Mouse (Mus musculus): ENCODE results near the gene Bco1. TPM values are rescaled to one million over a fixed set of nuclear protein-coding genes. Genes with fewer than 3 reads are reported as not detected.

The Bco1 gene
- 8.1 and 9.2 TPM in 2 replicates for polyA plus RNA-seq (2015; fragmentation: Nextera tagmentation; extraction: Ambion mirVana)

GRCm38 (mm10) chr8:117095647-117096046 is at the start of gene Bco1:
Gene Bco1, plus strand, starts transcription at chr8:117095854.
- Histone ChIP-seq H3K4me1 (replicated peaks) (peaks cover 29% of the 10 kb centered on the region), H3K9me3 (replicated peaks) (no peaks in the 10 kb centered on the region), H3K36me3 (peaks cover 10% of the 10 kb centered on the region; the same call in 1 of the 2 replicates), H3K9ac (no peak within 1 kb of the TSS), H3K4me2 (peak within 1 kb of the TSS; percentile 37), H3K27me3 (no peaks in the 10 kb centered on the region), H3K27ac (peak within 1 kb of the TSS; percentile 31; the same call in 1 of the 2 replicates), H3K4me3 (replicated peaks) (peak within 1 kb of the TSS; percentile 23)
- 80% methylated on average over 12 of the region's 12 CpGs for WGBS (ENCODE audit: insufficient replicate concordance)
- 0 out of 2 replicates have a peak, but pooled peaks have one; percentile 48 for ATAC-seq (ENCODE audit: low read depth)
- DNase-seq = no peak

GRCm38 (mm10) chr8:117049444-117049843 is 46.2 kb upstream of the Bco1 start:
- H3K27ac ChIP-seq = no peak overlapping the region
- no peaks in the 10 kb centered on the region for H3K27me3 ChIP-seq
- ATAC-seq (ENCODE audit: low read depth) (no peak), DNase-seq (no peak)
- H3K4me3 ChIP-seq (replicated peaks) = no peak overlapping the region
- H3K4me2 ChIP-seq = no peak overlapping the region
- H3K4me1 ChIP-seq (replicated peaks) = no peaks in the 10 kb centered on the region
- no peaks in the 10 kb centered on the region for H3K36me3 ChIP-seq
- no peak overlapping the region for H3K9ac ChIP-seq
- WGBS (ENCODE audit: insufficient replicate concordance) = 48% methylated on average over 7 of the region's 7 CpGs
- no peaks in the 10 kb centered on the region for H3K9me3 ChIP-seq (replicated peaks)

GRCm38 (mm10) chr8:117050763-117051162 is 44.9 kb upstream of the Bco1 start:
- WGBS (ENCODE audit: insufficient replicate concordance) = 39% methylated on average over 9 of the region's 9 CpGs
- Histone ChIP-seq H3K36me3 (no peaks in the 10 kb centered on the region), H3K4me1 (replicated peaks) (peaks cover 7% of the 10 kb centered on the region), H3K4me2 (no peak overlapping the region), H3K4me3 (replicated peaks) (no peak overlapping the region), H3K9me3 (replicated peaks) (no peaks in the 10 kb centered on the region), H3K27ac (no peak overlapping the region), H3K27me3 (no peaks in the 10 kb centered on the region), H3K9ac (no peak overlapping the region)
- ATAC-seq (ENCODE audit: low read depth) = no peak
- no peak for DNase-seq

GRCm38 (mm10) chr8:117051316-117051715 is 44.3 kb upstream of the Bco1 start:
- Histone ChIP-seq H3K4me3 (replicated peaks) (no peak overlapping the region), H3K27me3 (no peaks in the 10 kb centered on the region), H3K4me1 (replicated peaks) (peaks cover 9% of the 10 kb centered on the region), H3K9me3 (replicated peaks) (no peaks in the 10 kb centered on the region), H3K36me3 (no peaks in the 10 kb centered on the region), H3K4me2 (no peak overlapping the region), H3K27ac (no peak overlapping the region), H3K9ac (no peak overlapping the region)
- no peak for ATAC-seq (ENCODE audit: low read depth)
- no peak for DNase-seq
- WGBS (ENCODE audit: insufficient replicate concordance) = 55% methylated on average over 9 of the region's 9 CpGs

GRCm38 (mm10) chr8:117053135-117054079 is 42.2 kb upstream of the Bco1 start:
- no peaks in the 10 kb centered on the region for H3K9me3 ChIP-seq (replicated peaks)
- no peaks in the 10 kb centered on the region for H3K27me3 ChIP-seq
- no peak for ATAC-seq (ENCODE audit: low read depth)
- H3K4me1 ChIP-seq (replicated peaks) = peaks cover 9% of the 10 kb centered on the region
- H3K27ac ChIP-seq = no peak overlapping the region
- no peaks in the 10 kb centered on the region for H3K36me3 ChIP-seq
- no peak overlapping the region for H3K4me3 ChIP-seq (replicated peaks)
- peak; percentile 26 for DNase-seq
- H3K4me2 ChIP-seq = no peak overlapping the region
- H3K9ac ChIP-seq = no peak overlapping the region
- WGBS (ENCODE audit: insufficient replicate concordance) = 45% methylated on average over 12 of the region's 12 CpGs

- H3K9ac ChIP-seq = no peak overlapping the region
- H3K4me2 ChIP-seq = no peak overlapping the region
- DNase-seq (no peak), ATAC-seq (ENCODE audit: low read depth) (no peak)
- no peaks in the 10 kb centered on the region for H3K9me3 ChIP-seq (replicated peaks)
- no peak overlapping the region for H3K27ac ChIP-seq
- H3K36me3 ChIP-seq = no peaks in the 10 kb centered on the region
- no peak overlapping the region for H3K4me3 ChIP-seq (replicated peaks)
- H3K27me3 ChIP-seq = no peaks in the 10 kb centered on the region
- peaks cover 9% of the 10 kb centered on the region for H3K4me1 ChIP-seq (replicated peaks)
- WGBS (ENCODE audit: insufficient replicate concordance) = 70% methylated on average over 3 of the region's 3 CpGs
Observed at GRCm38 (mm10) chr8:117054146-117054545, 41.5 kb upstream of the Bco1 start.

GRCm38 (mm10) chr8:117055097-117055496 is 40.6 kb upstream of the Bco1 start:
- DNase-seq (no peak), ATAC-seq (ENCODE audit: low read depth) (no peak)
- Histone ChIP-seq H3K4me3 (replicated peaks) (no peak overlapping the region), H3K27me3 (no peaks in the 10 kb centered on the region), H3K27ac (no peak overlapping the region), H3K4me2 (no peak overlapping the region), H3K9me3 (replicated peaks) (no peaks in the 10 kb centered on the region), H3K9ac (no peak overlapping the region), H3K4me1 (replicated peaks) (peaks cover 9% of the 10 kb centered on the region), H3K36me3 (no peaks in the 10 kb centered on the region)
- whole genome bisulfite sequencing (ENCODE audit: insufficient replicate concordance) = 14% methylated on average over 6 of the region's 6 CpGs

- Histone ChIP-seq H3K27ac (no peak overlapping the region), H3K4me2 (no peak overlapping the region), H3K4me1 (replicated peaks) (peaks cover 9% of the 10 kb centered on the region), H3K9ac (no peak overlapping the region), H3K27me3 (no peaks in the 10 kb centered on the region), H3K4me3 (replicated peaks) (no peak overlapping the region), H3K36me3 (no peaks in the 10 kb centered on the region), H3K9me3 (replicated peaks) (no peaks in the 10 kb centered on the region)
- ATAC-seq (ENCODE audit: low read depth) (no peak), DNase-seq (no peak)
- 65% methylated on average over 7 of the region's 7 CpGs for WGBS (ENCODE audit: insufficient replicate concordance)
Observed at GRCm38 (mm10) chr8:117059021-117059420, 36.6 kb upstream of the Bco1 start.

GRCm38 (mm10) chr8:117060306-117060705 is 35.3 kb upstream of the Bco1 start:
- Histone ChIP-seq H3K27me3 (no peaks in the 10 kb centered on the region), H3K4me2 (no peak overlapping the region), H3K9ac (no peak overlapping the region), H3K4me1 (replicated peaks) (peaks cover 6% of the 10 kb centered on the region; the same call in 1 of the 2 replicates), H3K27ac (no peak overlapping the region), H3K36me3 (no peaks in the 10 kb centered on the region), H3K4me3 (replicated peaks) (no peak overlapping the region), H3K9me3 (replicated peaks) (no peaks in the 10 kb centered on the region)
- ATAC-seq (ENCODE audit: low read depth) (no peak), DNase-seq (no peak)
- WGBS (ENCODE audit: insufficient replicate concordance) = 66% methylated on average over 13 of the region's 13 CpGs

GRCm38 (mm10) chr8:117061180-117061880 is 34.3 kb upstream of the Bco1 start:
- no peak for DNase-seq
- H3K36me3 ChIP-seq = no peaks in the 10 kb centered on the region
- H3K27me3 ChIP-seq = no peaks in the 10 kb centered on the region
- H3K4me1 ChIP-seq (replicated peaks) = no peaks in the 10 kb centered on the region
- no peaks in the 10 kb centered on the region for H3K9me3 ChIP-seq (replicated peaks)
- H3K27ac ChIP-seq = no peak overlapping the region
- no peak overlapping the region for H3K4me2 ChIP-seq
- ATAC-seq (ENCODE audit: low read depth) = no peak
- H3K9ac ChIP-seq = no peak overlapping the region
- WGBS (ENCODE audit: insufficient replicate concordance) = 59% methylated on average over 13 of the region's 13 CpGs
- no peak overlapping the region for H3K4me3 ChIP-seq (replicated peaks)

- no peak for DNase-seq
- H3K9me3 ChIP-seq (replicated peaks) = no peaks in the 10 kb centered on the region
- no peaks in the 10 kb centered on the region for H3K36me3 ChIP-seq
- no peak for ATAC-seq (ENCODE audit: low read depth)
- no peak overlapping the region for H3K4me2 ChIP-seq
- WGBS (ENCODE audit: insufficient replicate concordance) = 33% methylated on average over 7 of the region's 7 CpGs
- H3K4me3 ChIP-seq (replicated peaks) = no peak overlapping the region
- no peak overlapping the region for H3K27ac ChIP-seq
- H3K27me3 ChIP-seq = peaks cover 6% of the 10 kb centered on the region; the same call in 1 of the 2 replicates
- H3K4me1 ChIP-seq (replicated peaks) = 0 out of 2 replicates have a peak, but pooled peaks cover 2% of the 10 kb centered on the region
- H3K9ac ChIP-seq = no peak overlapping the region
Observed at GRCm38 (mm10) chr8:117066955-117067354, 28.7 kb upstream of the Bco1 start.

Data from liver, embryonic 13.5 days (tissue).